Mouse (Mus musculus) heart, postnatal 14 days (tissue): ENCODE results near the gene Dab2ip. TPM values are rescaled to one million over a fixed set of nuclear protein-coding genes. Genes with fewer than 3 reads are reported as not detected.

ENCODE experiments used
- DNase-seq, 2 experiments: peaks; one replicate each; pipeline ENCODE4 v3.0.0; 2021 to 2022
- intact Hi-C: fragments of 180-260 bp; cut with DNase I; formaldehyde crosslinking; loops from one replicate; pipeline ENCODE4 v1.15.1; 2025
- total RNA-seq, 2 experiments: library from RNA; stranded (reverse); gene quantifications; 2 replicates each; pipeline ENCODE4 v1.2.3; 2021

The Dab2ip gene
- total RNA-seq, 2 experiments from 2014 or later, result 51.1 to 55.8 TPM

DNA sequence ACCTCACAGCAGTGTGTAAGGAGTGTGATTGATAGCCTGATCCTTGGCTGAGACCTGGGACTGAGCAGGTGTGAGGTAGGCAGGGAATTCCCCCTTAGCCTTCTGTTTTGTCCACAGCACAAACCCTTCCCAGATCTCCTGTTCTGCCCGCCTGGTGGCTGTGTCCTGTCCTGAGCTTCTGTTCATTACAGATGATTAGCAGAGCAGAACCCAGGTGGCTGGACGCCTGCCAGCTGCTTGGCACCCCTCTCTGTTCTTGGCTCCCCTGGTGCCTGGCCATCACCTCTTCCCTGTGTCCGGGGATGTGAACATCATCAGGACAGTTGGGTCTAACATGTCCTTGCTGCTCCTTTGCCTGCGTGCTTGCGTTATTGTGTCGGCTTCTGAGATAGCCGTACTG lies 165.6 kb downstream of the Dab2ip start:
- intact Hi-C loops, result no loop called here
- no peak for DNase-seq

DNA sequence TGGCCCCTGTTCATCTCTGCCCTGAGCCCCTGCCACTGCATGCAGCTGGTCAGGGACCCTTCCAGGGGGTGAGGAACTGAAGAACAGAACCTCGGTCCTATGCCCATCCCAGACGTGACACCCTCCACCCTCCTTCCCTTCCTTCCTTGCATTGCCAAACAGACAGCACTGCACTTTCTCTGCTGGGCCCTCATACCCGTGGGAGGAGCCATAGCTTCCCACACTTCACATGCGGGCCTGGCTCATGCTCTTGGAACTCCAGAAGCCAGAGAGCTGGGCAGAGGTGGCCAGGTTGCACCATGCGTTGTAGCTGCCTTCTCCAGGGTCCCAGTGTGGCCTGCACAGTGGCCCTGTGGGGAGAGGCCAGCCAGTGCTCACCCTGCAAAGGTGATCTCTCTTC lies 170.6 kb downstream of the Dab2ip start:
- intact Hi-C loops, result loop anchor here (1.0 to 5.0 kb wide), 5 partner anchors 32 to 181 kb away; no protein-coding TSS in a partner anchor
- no peak for DNase-seq

DNA sequence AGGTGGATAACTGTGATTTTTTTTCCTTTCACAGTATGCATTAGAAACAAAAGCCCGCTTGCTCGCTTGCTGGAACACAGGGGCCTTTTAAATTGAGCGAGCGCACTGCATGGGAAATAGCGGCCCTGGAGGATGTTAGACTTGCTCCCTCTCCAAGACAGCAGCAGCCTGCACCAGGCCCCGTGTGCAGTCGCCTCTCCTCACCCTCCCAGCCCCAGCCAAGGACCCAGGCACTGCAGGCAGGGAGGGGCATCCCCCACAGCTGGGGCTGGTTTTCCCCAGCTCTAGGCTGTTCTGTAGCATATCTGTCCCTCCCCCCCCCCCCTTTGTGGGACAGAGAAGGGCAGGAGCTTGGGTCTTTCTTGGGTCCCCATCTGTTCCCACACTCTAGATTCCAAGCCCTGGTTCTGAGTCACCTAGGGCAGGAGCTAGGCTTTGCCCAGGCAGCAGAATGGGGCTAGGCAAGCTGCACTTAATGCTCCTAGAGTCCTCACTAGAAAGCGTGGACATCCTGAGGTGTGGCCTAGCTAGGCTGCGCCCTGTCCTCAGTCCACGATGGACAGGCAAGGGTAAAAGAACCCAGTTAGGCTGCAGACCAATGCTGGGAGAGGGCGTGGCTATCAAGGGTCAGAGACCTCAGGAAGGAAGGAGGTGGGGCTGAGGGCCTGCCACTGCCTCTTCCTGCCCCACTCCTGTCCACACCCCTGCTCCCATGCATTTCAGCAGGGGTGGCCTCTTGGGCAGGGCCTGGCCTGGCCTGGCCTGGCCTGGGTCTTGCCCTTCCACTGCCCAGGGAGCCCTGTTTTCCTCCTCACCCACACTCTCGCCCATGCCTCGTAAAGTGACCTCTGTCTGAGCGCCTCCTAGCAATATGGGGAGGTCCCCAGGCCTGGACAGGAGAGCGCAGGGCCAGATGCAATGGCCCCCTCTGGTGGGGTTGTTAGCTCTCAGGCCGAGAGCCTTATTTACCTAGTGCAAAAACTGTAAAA lies 171.3 kb downstream of the Dab2ip start:
- DNase-seq, result peak; percentile 63 to 68
- intact Hi-C loops, result loop anchor here (1.0 to 5.0 kb wide), 5 partner anchors 33 to 182 kb away; no protein-coding TSS in a partner anchor

DNA sequence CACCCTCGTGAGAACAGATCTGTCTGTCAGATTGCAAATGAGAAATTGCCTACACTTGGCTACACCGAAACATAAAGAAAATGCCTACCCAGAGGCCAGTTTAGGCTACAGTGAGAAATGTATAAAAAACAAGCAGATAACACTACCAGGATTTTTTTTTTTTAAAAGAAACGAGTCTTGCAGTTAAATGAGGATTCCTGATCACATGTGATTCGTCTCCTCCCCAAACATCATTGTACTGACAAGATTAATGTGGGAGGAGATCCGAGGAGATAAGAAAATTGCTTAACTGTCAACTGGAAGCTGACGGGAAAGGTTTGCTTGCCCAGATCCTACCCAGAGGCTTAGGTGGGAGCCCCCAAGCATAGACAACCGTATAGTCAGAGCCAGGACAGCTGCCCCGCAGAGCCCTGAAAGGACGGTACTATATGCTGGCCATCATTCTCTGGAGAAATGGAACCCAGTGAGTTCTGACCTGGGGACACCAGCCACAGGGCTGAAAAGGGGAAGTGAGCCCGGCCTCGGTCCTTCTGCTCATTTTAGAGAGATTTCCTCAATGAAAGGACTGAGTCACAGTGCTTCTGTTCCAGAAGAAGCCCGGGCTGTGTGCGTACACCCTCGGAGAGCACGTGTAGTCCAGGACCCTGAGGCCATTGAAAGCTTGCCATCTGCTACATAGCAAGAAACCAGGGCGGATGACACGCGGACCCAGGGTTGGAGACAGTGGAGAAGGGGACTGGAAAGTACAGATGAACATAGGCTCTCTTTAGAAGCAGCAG lies 173.8 kb downstream of the Dab2ip start:
- intact Hi-C loops, result no loop called here
- no peak for DNase-seq

DNA sequence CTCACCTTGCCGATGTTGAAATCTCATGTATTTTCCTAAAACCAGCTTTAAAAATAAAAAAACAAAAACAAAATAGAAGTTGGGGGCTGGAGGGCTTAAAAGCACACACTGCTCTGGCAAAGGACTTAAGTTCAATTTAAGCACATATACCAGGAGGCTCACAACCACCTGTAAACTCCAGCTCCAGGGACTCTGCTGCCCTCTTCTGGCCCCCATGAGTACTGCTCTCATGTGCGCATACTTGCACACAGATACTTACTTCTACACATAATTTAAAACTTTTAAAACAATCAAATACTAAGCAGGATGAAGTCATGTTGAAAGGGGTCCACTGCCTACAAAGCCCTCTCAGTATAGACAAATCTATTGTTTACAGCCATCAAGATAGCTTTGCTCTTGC lies 176.9 kb downstream of the Dab2ip start:
- intact Hi-C loops, result no loop called here
- no peak for DNase-seq

DNA sequence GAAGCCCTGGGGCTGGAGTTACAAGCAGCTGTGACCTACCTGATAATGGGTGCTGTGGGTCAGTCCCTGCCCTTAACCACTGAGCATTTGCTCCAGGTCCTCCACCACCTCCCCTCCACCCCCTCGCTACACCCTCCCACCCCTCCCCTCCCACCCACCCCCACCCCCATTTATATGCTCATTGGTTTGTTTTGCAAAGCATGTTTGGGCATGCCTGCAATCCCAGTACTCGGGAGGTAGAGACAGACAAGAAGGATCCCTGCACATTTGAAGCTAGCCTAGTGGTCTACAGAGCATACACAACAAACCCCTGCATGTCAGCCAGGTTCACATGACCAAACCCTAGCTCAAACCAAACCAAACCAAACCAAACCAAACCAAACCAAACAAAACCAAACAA lies 178.0 kb downstream of the Dab2ip start:
- intact Hi-C loops, result no loop called here
- no peak for DNase-seq

DNA sequence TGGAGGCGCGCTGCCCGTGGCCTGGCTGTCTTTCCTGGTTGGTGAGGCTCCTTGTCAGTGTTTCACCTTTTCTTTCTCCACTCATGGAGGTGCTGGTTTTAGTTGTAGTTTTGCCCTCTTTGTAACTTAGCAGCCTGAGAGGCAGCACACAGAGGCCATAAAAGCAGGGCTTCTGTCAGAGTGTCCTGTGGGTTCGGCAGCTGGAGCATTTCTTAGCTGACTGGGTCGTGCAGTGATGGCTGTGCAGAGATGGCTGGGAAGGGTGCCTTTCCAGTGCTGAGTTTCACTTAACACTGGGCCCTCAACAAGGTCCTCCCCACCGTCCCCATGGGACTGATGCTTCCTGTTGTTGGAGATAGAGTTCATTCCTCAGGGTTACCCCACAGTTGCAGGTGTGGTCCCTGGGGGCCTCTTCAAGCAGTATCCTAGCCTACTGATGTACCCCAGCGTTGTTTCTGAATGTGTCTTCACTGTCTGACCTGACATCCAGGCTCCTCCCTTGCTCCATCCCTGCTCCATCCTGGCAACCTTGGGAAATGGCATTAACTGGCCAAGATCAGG lies 179.5 kb downstream of the Dab2ip start:
- intact Hi-C loops, result no loop called here
- DNase-seq, result no peak

DNA sequence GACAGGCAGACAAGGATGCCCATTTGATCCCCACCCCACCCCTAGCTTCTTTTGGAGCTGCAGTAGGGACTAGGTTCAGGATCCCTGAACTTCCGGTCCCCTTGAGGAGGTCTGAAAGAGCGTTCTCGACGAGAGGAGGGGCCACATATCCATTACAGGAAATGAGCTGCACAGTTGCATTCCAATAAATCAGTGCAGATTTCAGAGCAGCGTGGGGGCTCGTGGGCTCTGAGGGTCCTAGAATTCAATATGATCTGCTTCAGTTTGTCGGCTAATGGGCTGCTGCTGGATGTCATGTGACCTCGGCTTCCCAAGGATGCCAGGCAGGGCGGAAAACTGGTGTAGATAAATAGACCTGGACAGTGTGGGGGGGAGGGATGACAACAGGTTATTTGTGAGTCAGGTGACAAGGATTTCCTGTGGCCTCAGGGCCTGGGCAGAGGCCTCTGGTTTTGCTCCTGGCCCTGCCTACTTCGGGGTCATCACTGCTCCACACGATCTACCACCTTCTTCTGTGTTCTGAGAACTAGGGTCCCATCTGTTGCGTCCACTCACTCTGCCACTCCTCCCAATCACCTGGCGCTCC lies 181.7 kb downstream of the Dab2ip start:
- no peak for DNase-seq
- intact Hi-C loops, result no loop called here

DNA sequence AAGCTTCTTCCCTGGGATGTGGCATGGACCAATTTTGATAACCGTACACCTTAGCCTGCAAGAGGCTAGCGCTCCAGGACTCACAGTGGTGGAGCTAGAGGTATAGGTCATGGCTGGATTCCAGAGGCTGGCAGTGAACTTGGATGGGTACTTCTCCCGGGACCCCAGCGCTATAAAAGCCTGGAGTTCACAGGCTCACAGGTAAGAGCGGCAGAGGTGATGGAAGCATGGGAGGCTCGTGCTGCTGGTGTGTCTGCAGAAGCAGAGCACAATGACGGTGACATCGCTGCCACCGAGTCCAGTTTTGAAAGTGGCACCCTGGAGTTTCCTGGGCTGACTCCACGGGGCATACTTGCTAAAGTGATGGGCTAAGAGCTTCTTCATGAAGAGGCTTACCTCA lies 187.8 kb downstream of the Dab2ip start:
- intact Hi-C loops, result no loop called here
- no peak for DNase-seq

DNA sequence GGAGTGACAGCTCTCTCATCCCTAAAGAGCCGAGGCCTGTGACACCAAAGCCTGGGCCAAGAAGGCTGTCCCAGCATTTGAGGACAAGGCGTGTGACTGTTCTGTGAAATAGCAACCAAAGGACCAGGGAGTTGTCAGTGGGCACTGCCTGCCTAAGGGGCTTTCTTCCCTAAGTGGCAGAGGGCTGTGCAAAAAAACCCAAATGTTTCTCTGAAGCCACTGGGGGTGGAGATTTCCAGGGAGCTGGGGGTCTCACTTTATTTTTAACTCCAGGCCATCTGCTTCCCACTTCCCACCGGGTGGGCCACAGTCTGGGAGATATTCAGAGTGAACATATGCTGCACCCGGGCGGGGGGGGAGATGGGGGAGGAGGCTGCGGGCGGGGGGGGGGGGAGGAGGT lies 188.6 kb downstream of the Dab2ip start:
- no peak for DNase-seq
- intact Hi-C loops, result no loop called here

DNA sequence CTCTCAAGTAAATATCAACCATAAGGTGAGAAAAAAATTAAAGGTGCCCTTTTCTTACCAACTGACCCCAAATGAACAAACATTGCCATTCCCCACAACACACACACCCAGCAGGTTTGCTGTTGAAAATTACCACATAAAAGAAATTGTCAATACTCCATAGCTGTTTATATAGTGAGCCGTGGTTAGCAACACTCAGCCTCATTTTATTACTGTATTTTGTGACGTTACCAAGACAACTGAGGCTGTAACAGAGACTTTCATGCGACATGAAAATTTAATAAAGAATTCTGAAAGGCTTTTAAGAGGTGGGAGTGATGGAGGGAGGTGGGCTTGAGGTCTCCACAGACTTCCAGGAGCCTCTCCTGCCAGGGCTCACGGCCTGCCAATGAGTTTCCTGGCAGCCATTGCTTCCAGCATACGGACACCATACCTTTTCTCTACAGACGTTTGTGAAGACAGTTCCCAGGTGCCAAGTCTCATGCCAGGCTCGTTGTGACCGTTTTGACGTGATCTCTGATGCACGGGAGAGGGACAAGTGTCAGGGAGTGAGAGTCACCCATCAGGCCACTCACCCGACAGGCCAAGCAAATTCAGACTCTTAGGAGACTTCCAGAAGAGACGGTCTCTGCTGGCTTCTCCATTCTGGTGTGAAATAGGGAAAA lies 189.4 kb downstream of the Dab2ip start:
- DNase-seq, result no peak
- intact Hi-C loops, result no loop called here

DNA sequence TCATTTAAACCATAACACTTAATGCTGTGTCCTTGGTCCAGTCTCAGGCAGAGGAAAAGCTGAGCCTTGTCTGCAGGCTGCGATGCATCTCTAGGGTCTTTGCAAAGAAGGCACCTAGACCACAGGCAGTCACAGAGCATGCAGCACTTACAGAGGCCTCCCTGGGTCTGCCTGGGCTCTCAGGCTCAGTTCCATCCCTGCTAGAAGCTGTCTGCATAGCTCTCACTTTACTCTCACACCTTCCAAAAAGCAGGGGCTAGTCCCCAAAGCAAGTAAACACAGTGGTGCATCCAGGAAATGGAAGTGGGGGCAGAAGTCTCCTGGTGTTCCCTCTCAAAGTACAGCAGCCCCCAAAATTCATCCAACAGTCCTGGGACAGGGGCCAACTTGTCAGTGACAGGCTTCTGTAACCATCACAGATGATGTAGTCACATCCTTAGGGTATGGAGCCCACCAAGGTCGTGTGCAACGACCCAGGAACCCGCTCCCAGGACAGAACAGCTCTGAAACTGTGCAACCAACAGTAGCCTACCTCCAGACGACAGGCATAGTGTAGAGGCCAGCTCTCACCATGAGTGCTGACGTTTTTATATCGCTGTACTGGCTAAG lies 192.6 kb downstream of the Dab2ip start:
- intact Hi-C loops, result no loop called here
- DNase-seq, result no peak

DNA sequence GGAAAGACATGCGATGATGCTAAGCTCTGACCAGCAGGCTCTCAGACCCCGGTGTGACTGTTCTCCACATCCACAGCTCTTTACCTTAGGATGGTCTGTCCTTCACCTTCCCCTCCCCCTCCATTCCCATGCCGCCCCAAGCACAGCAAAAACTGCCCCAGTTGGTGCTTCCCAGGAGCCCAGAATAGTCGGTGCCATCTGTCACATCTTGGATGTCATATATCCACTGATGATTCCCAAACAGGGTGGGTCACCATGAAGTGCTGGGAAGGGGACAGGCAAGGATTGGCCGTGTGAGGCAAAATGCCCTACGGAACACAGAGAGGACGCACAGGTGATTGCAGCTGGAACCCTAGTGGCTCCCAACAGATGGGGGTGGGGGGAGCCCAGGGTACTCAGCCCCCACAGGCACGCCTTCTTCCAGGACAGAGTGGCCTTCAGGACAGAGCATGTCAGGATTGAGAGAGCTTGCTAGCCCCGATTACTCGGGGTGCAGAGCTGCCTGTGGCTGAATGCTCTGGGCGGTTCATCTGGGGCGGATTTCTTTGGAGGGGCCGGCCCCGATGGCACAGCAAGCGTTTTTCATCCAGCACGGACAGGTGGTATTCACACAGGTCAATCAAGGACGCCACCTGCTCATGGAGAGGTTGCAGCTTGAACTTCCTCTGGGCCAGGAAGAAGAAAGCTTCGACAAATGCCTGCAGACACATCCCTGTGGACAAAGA lies 193.9 kb downstream of the Dab2ip start:
- intact Hi-C loops, result no loop called here

DNA sequence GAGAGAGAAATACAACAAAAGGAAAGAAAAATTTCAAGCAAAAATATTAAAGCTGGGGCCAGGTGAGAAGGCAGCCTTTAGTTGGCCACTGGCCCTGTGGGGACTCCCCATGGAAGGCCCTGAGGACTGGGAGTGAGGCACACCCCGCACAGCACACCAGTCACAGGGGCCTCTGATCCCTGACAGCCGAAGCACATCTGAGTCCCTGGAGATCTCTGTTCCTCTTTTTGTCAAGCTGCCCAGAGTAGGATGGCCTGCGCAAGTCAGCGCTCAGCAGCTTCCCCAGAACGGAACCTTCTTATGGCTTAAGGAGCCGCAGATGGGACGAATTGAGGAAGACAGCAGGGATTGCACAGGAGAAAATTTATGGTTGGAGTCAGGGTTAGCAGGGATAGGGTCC lies 198.4 kb downstream of the Dab2ip start:
- peak; percentile 17 to 22 for DNase-seq
- intact Hi-C loops, result no loop called here

More for the DNA sequence above, 193.9 kb downstream of the Dab2ip start:
- DNase-seq, result no peak

DNA sequence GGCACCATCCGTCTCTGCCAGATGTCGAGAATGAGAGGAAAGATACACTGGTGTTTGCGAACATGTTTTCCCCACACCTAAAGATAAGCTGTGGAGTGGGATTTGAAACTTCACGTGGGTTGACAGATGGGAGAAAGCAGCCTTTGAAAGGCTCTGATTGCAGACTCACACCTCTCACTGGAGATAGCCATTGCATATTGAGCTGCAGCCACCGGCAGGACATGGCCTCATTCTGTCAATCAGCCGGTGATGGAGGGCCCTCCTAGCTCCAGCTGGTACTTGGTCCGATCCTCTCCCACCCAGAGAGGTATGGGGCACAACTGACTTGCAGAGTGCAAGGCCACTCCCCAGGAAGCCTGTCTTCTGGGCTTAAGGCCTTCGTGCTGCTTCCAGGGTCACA lies 202.3 kb downstream of the Dab2ip start:
- intact Hi-C loops, result no loop called here
- DNase-seq, result no peak

DNA sequence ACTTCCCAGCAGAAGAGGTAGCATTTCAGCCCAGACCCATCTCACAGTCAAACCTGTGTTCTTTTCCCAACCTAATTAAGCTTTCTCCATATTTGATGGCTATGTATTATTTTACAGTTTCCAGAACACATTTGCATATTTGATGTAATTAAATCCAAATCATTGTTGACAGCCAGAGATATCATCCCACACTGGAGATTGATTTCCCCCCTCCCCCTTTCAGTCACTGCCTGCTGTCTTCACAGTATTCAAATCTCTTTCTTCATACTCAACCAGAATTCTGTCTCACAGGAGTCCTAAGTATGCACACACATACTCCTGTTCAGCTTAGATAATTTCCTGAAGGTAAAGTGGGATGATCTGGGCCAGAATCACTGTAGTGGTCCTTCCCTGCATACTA lies 202.8 kb downstream of the Dab2ip start:
- no peak for DNase-seq
- intact Hi-C loops, result no loop called here

DNA sequence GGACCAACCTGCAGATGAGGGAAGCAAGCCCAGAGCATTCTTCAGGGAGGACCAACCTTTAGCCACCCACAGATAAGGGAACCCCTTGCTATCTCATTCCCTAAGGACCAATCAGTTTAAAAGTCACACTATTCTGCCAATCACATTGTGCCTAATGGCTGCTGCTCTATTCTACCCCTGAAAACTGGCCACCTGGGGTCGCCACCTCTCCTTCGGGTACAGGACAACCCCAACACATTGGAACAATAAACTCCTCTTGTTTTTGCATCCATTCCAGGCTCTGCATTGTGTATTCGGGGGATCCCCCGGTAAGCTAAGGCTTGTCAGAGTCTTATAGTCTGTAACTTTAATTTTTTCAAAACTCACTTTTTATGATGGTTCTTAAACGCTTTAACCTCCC lies 203.4 kb downstream of the Dab2ip start:
- intact Hi-C loops, result no loop called here
- no peak for DNase-seq

DNA sequence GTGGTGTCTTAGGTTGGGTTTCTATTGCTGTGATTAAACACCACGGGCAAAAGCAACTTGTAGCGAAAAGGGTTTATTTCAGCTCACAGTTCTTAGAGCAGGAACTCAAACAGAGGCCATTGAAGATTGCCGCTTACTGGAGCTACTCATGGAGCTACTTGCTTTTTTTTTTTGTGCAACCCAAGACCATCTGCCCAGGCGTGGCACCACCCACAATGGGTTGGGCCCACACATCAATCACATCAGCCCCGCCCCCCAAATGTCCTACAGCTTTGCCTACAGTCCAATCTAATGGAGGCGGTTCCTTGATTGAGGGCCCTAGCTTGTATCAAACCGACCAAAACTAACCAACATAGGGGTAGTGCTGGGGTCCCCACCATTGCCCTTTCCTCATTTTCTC lies 205.8 kb downstream of the Dab2ip start:
- intact Hi-C loops, result no loop called here
- DNase-seq, result no peak

DNA sequence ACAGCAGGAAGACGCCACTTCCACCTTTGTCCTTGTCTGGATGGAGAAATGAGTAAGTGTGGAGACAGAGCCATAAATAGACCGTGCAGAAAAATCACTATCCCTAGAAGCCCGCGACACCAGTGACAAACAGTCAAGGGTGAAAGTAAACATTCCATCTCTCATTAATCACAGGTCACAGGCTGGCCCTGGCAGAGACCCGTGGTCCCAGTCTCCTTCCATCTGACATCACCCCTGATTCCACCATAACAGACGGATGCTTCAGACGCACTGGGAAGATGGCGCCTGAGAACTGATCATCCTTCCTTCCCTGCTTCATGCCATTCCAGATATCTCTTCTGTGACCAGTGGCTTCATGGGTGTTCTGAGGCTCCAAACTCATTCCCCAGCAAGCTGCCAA lies 206.3 kb downstream of the Dab2ip start:
- DNase-seq, result no peak
- intact Hi-C loops, result no loop called here
